Mouse (Mus musculus) embryonic fibroblast, embryonic 13.5 days (primary cell): ENCODE data around the gene Gtf2ird1.

Source experiments
- CTCF ChIP-seq: IDR thresholded peaks from 2 replicates; pipeline ENCODE4 v1.5.1; 2011; ENCODE audit warnings: mild to moderate bottlenecking, control low read depth, low read length, moderate library complexity, borderline replicate concordance; ENCODE audit not compliant: insufficient read depth
- POLR2A ChIP-seq: IDR thresholded peaks from 2 replicates; pipeline ENCODE4 v1.6.1; 2011; ENCODE audit warnings: low read depth, mild to moderate bottlenecking, control low read depth, low read length, moderate library complexity

- TF ChIP-seq CTCF: no peak
- TF ChIP-seq POLR2A: no peak
Observed at GRCm38 (mm10) chr5:134353117-134353516, 103.4 kb downstream of the Gtf2ird1 start.
